Mouse (Mus musculus) skeletal muscle tissue, postnatal 0 days (tissue): ENCODE measurements around the gene Prl2c3. TPM values are rescaled to one million over a fixed set of nuclear protein-coding genes. Genes with fewer than 3 reads are reported as not detected.

ENCODE experiments used
- polyA plus RNA-seq: library from polyadenylated mRNA; unstranded; fragments of >200 nt; fragmentation: Nextera tagmentation; extraction: Ambion mirVana; gene quantifications from 2 replicates; pipeline ENCODE4 v1.2.1, GENCODE M21; 2015

The Prl2c3 gene
- 0.87 TPM in 1 of 2 replicates, not detected in the other for polyA plus RNA-seq

DNA sequence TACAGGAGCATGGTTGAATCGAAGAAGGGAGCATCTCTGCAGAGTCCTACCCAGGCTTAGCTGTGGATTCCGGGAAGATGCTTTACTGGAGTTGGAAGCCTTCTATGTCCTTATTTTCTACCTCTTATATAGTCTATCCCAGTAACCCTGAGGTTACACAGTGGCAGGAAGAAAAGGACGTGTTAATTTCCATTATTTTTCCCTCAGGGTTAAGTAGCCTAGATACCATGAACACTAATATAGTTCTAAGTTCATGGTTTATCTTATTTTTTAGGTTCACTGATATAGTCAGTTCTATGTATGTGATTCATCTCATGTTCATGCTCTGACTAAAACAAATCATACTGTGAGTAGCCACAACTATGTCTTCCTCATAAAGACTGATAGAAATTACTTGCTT is at the start of gene Prl2c3:
Gene Prl2c3, minus strand, starts transcription at position 101 of the 400 bp plus-strand sequence.

Other genes starting within 250 kb of the Prl2c3 start
- gene Ero1lb, start 234.2 kb downstream of the Prl2c3 start, polyA plus RNA-seq = 1.9 and 2.3 TPM in 2 replicates
- gene Prl2c2, start 205.3 kb upstream of the Prl2c3 start, polyA plus RNA-seq = not detected in 2 replicates